In genomic region chr11:76509751-76510723, GRCm38 (mm10) we compare ENCODE assay signal across 9 mouse cellular contexts.
DNase-seq lines count a peak whose midpoint lies in the region; ATAC-seq and TF ChIP-seq lines count a peak whose summit lies in the region.
"Had no signal": no experiment of that assay in that cellular context is flagged by ENCODE, and none has a peak within 500 bp of the region (broad histone marks: within the 10 kb centered on the region; RNA-seq: fewer than 3 reads in every experiment).

No protein-coding gene starts in this region.

- peak in 1 of 2 experiments; percentile 9 for DNase-seq in left cerebral cortex, adult 2 months (ENCODE audit: extremely low spot score in 1 of 2, low spot score in 2 of 2)
- DNase-seq in left cerebral cortex, postnatal 25 days (ENCODE audit: low spot score in 2 of 2): no peak
- DNase-seq in cerebellum, adult 18-20 months: peak; percentile 79 to 83
- DNase-seq in forebrain, postnatal 0 days: no peak
- no peak for DNase-seq in liver
- no peak for DNase-seq in lung, postnatal 36 days

- H3K9ac ChIP-seq in forebrain, postnatal 0 days: no peak overlapping the region
- H3K9ac ChIP-seq in neural tube, embryonic 14.5 days (replicated peaks; ENCODE audit: low read depth, low read length): no peak overlapping the region
- H3K9ac ChIP-seq: liver, embryonic 15.5 days had no signal

- WGBS in forebrain, postnatal 0 days: 81% methylated on average over 13 of the region's 13 CpGs
- 71% methylated on average over 13 of the region's 13 CpGs for WGBS in neural tube, embryonic 14.5 days

- peak overlapping the region; percentile 96 for H3K27ac ChIP-seq in left cerebral cortex, adult 2 months
- peak overlapping the region; percentile 66 for H3K27ac ChIP-seq in forebrain, postnatal 0 days (ENCODE audit: low read depth, low read length)
- H3K27ac ChIP-seq in neural tube, embryonic 14.5 days (ENCODE audit: low read depth, low read length): peak overlapping the region; percentile 1
- H3K27ac ChIP-seq: liver, embryonic 15.5 days had no signal

- H3K27me3 ChIP-seq in forebrain, postnatal 0 days (ENCODE audit: insufficient read depth, low read length): no peaks in the 10 kb centered on the region
- no peaks in the 10 kb centered on the region for H3K27me3 ChIP-seq in neural tube, embryonic 14.5 days (ENCODE audit: control insufficient read depth, insufficient read depth, low read length)
- H3K27me3 ChIP-seq: liver, embryonic 15.5 days had no signal

- H3K4me1 ChIP-seq in forebrain, postnatal 0 days (ENCODE audit: insufficient read depth): peaks cover 26% of the 10 kb centered on the region
- H3K4me1 ChIP-seq in neural tube, embryonic 14.5 days (ENCODE audit: control insufficient read depth, insufficient read depth, low read length): peaks cover 29% of the 10 kb centered on the region
- H3K4me1 ChIP-seq: liver, embryonic 15.5 days had no signal

- intact Hi-C loops in left cerebral cortex, adult 2 months (cut with DNase I): loop anchor here (1.0 to 10.0 kb wide), 2 partner anchors 60 to 225 kb away; no protein-coding TSS in a partner anchor
- intact Hi-C loops in left cerebral cortex, postnatal 25 days (cut with DNase I): no loop called here

- H3K36me3 ChIP-seq in forebrain, postnatal 0 days (ENCODE audit: insufficient read depth): no peaks in the 10 kb centered on the region
- no peaks in the 10 kb centered on the region for H3K36me3 ChIP-seq in neural tube, embryonic 14.5 days (ENCODE audit: control insufficient read depth, insufficient read depth, low read length)
- H3K36me3 ChIP-seq: liver, embryonic 15.5 days had no signal

- H3K4me2 ChIP-seq in forebrain, postnatal 0 days (ENCODE audit: low read depth): no peak overlapping the region
- no peak overlapping the region for H3K4me2 ChIP-seq in neural tube, embryonic 14.5 days (ENCODE audit: low read depth, low read length)
- H3K4me2 ChIP-seq: liver, embryonic 15.5 days had no signal

- H3K9me3 ChIP-seq in forebrain, postnatal 0 days (ENCODE audit: low read length): no peaks in the 10 kb centered on the region
- no peaks in the 10 kb centered on the region for H3K9me3 ChIP-seq in neural tube, embryonic 14.5 days (ENCODE audit: control insufficient read depth, low read length)
- H3K9me3 ChIP-seq: liver, embryonic 15.5 days had no signal

- H3K4me3 ChIP-seq in left cerebral cortex, adult 2 months: no peak overlapping the region; the same call in 1 of the 2 replicates
- H3K4me3 ChIP-seq in forebrain, postnatal 0 days (ENCODE audit: low read depth, low read length): no peak overlapping the region
- H3K4me3 ChIP-seq in neural tube, embryonic 14.5 days (ENCODE audit: low read depth, low read length): no peak overlapping the region
- H3K4me3 ChIP-seq: liver, embryonic 15.5 days had no signal

- ATAC-seq in forebrain, postnatal 0 days: no peak
- ATAC-seq in neural tube, embryonic 14.5 days (ENCODE audit: low read depth): no peak
- no peak for ATAC-seq in activated CD4-positive, CD25-positive, alpha-beta regulatory T cell, adult 4 months

- no peak for TF ChIP-seq CTCF in left cerebral cortex, adult 2 months (IDR thresholded peaks at IDR 0.05)
- TF ChIP-seq CTCF in forebrain, postnatal 0 days (IDR thresholded peaks at IDR 0.05; ENCODE audit: low read depth): no peak

Comparison
In these comparisons a context has a peak if more than half of its experiments do, and no peak if none do; other contexts are left out.
1. DNase-seq: peak in cerebellum, adult 18-20 months (2 of 2); none in left cerebral cortex, postnatal 25 days (0 of 2), forebrain, postnatal 0 days (single experiment), liver (single experiment) and lung, postnatal 36 days (single experiment).
2. H3K27ac ChIP-seq: peak in every context shown above with its lines; median percentile 96 in left cerebral cortex, adult 2 months; 66 in forebrain, postnatal 0 days; 1 in neural tube, embryonic 14.5 days.